Comparison of ENCODE assay signal across 13 mouse cellular contexts in the genomic region with DNA sequence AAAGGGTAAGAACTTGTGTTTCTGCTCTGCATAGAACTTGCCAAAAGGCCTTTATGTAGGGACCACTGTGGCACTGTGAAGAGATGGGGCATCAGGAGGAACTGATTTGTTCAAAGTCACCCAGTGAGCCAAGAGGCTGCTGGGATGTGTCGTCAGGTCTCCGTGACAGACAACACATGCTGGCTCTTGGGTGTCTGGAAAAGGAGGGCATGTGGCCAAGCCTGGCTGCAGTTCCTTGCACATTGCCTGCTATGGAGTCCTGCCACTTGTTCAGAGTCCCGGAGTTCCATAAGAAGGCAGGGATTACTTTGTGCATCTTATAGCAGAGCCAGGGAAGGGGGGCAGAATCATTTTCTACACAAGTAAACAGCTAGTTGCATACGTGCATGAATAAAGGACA. TPM values are rescaled to one million over a fixed set of nuclear protein-coding genes. Genes with fewer than 3 reads are reported as not detected.
DNase-seq lines count a peak whose midpoint lies in the region; ATAC-seq and TF ChIP-seq lines count a peak whose summit lies in the region.
"Had no signal": no experiment of that assay in that cellular context is flagged by ENCODE, and none has a peak within 500 bp of the region (broad histone marks: within the 10 kb centered on the region; RNA-seq: fewer than 3 reads in every experiment).

No protein-coding gene starts in this region.

- H3K9me3 ChIP-seq in kidney, embryonic 15.5 days (replicated peaks): no peaks in the 10 kb centered on the region
- H3K9me3 ChIP-seq: liver, embryonic 13.5 days; midbrain, embryonic 15.5 days had no signal

- H3K4me1 ChIP-seq in kidney, embryonic 15.5 days: no peaks in the 10 kb centered on the region
- H3K4me1 ChIP-seq: liver, embryonic 13.5 days had no signal

- no peaks in the 10 kb centered on the region; the same call in 1 of the 2 replicates for H3K36me3 ChIP-seq in kidney, embryonic 15.5 days
- H3K36me3 ChIP-seq: liver, embryonic 13.5 days; midbrain, embryonic 15.5 days had no signal

- TF ChIP-seq CTCF in left cerebral cortex, adult 2 months (IDR thresholded peaks at IDR 0.05): no peak

- no peak overlapping the region for H3K9ac ChIP-seq in kidney, embryonic 15.5 days
- H3K9ac ChIP-seq: liver, embryonic 13.5 days; midbrain, embryonic 15.5 days had no signal

- H3K4me3 ChIP-seq in left cerebral cortex, adult 2 months: no peak overlapping the region
- H3K4me3 ChIP-seq in kidney, embryonic 15.5 days (replicated peaks): no peak overlapping the region
- H3K4me3 ChIP-seq: layer of hippocampus, adult 2 months; liver, embryonic 13.5 days; midbrain, embryonic 15.5 days had no signal

- H3K27ac ChIP-seq in left cerebral cortex, adult 2 months: no peak overlapping the region
- no peak overlapping the region for H3K27ac ChIP-seq in kidney, embryonic 15.5 days
- H3K27ac ChIP-seq: layer of hippocampus, adult 2 months; liver, embryonic 13.5 days; midbrain, embryonic 15.5 days; stomach, postnatal 0 days had no signal

- WGBS in kidney, embryonic 15.5 days: 76% methylated on average over 4 of the region's 4 CpGs

- no peak for ATAC-seq in kidney, embryonic 15.5 days (replicated peaks; ENCODE audit: low FRiP score)
- ATAC-seq: midbrain, embryonic 15.5 days had no signal

- H3K27me3 ChIP-seq in kidney, embryonic 15.5 days: 0 out of 2 replicates have a peak, but pooled peaks cover 3% of the 10 kb centered on the region
- H3K27me3 ChIP-seq: liver, embryonic 13.5 days; midbrain, embryonic 15.5 days had no signal

- H3K4me2 ChIP-seq in kidney, embryonic 15.5 days: no peak overlapping the region
- H3K4me2 ChIP-seq: liver, embryonic 13.5 days; midbrain, embryonic 15.5 days had no signal

- intact Hi-C loops in left cerebral cortex, postnatal 4 days (cut with DNase I): loop anchor here (5.0 kb wide), 1 partner anchor 125 kb away; a partner anchor contains a TSS
- intact Hi-C loops in left cerebral cortex, adult 2 months (cut with DNase I): loop anchor here (1.0 kb wide), 1 partner anchor 131 kb away; no protein-coding TSS in a partner anchor
- intact Hi-C loops in heart, postnatal 10 days (cut with DNase I): loop anchor here (2.0 kb wide), 1 partner anchor 130 kb away; no protein-coding TSS in a partner anchor

- peak; percentile 43 for DNase-seq in adrenal gland, postnatal 14 days
- DNase-seq in adrenal gland, postnatal 36 days: no peak
- DNase-seq in left cerebral cortex, postnatal 4 days: peak; percentile 88
- no peak for DNase-seq in left cerebral cortex, adult 2 months (ENCODE audit: extremely low spot score in 1 of 2, low spot score in 2 of 2)
- peak; percentile 75 to 86 for DNase-seq in cerebellum, postnatal 25 days
- peak; percentile 87 to 89 for DNase-seq in heart, postnatal 10 days
- DNase-seq in thymus, adult 18-20 months: no peak
- DNase-seq: liver, embryonic 13.5 days had no signal

RNA-seq across cellular contexts. Expression of a gene that starts 11.4 kb away (rescaled TPM):
- total RNA-seq in adrenal gland, postnatal 14 days (2021): 2.7 and 4.7 TPM in 2 replicates
- 1 to 10 TPM; 2.8 to 3.2 TPM for total RNA-seq in adrenal gland, postnatal 36 days (2021)
- total RNA-seq in left cerebral cortex, postnatal 4 days (2021): under 1 TPM; 0.40 to 0.54 TPM
- total RNA-seq in left cerebral cortex, adult 2 months (2021): under 1 TPM in 1 of 2 experiments, not detected in 1; 0.14 TPM
- 10 to 100 TPM; 12.2 to 12.8 TPM for total RNA-seq in heart, postnatal 10 days (2021)
- 13.8 and 14.5 TPM in 2 replicates for polyA plus RNA-seq in kidney, embryonic 15.5 days (2015; fragmentation: Nextera tagmentation; extraction: Ambion mirVana)
- total RNA-seq: MEL had no signal
- polyA plus RNA-seq: liver, embryonic 13.5 days had no signal

RNA-seq across cellular contexts. Expression of a gene that starts 13.9 kb away (rescaled TPM):
- 0.04 TPM in 1 of 2 replicates, not detected in the other for total RNA-seq in adrenal gland, postnatal 14 days (2021)
- total RNA-seq in adrenal gland, postnatal 36 days (2021): 1 to 10 TPM in 1 of 2 experiments, not detected in 1; 2.9 TPM
- under 1 TPM; 0.08 to 0.26 TPM for total RNA-seq in left cerebral cortex, postnatal 4 days (2021)
- under 1 TPM; 0.07 to 0.19 TPM for total RNA-seq in left cerebral cortex, adult 2 months (2021)
- not detected for total RNA-seq in heart, postnatal 10 days (2021)
- polyA plus RNA-seq in kidney, embryonic 15.5 days (2015; fragmentation: Nextera tagmentation; extraction: Ambion mirVana): 0.04 and 0.06 TPM in 2 replicates
- total RNA-seq: MEL had no signal
- polyA plus RNA-seq: liver, embryonic 13.5 days; midbrain, embryonic 15.5 days; stomach, postnatal 0 days had no signal

RNA-seq across cellular contexts. Expression of a gene that starts 47.1 kb away (rescaled TPM):
- 0.45 and 0.93 TPM in 2 replicates for total RNA-seq in adrenal gland, postnatal 14 days (2021)
- 1 to 10 TPM; 1.6 to 1.7 TPM for total RNA-seq in adrenal gland, postnatal 36 days (2021)
- 10 to 100 TPM; 18.2 to 23.1 TPM for total RNA-seq in left cerebral cortex, postnatal 4 days (2021)
- total RNA-seq in left cerebral cortex, adult 2 months (2021): 10 to 100 TPM; 38.6 to 43.8 TPM
- 10 to 100 TPM; 64.1 to 72.6 TPM for total RNA-seq in heart, postnatal 10 days (2021)
- polyA plus RNA-seq in kidney, embryonic 15.5 days (2015; fragmentation: Nextera tagmentation; extraction: Ambion mirVana): 2.2 and 2.3 TPM in 2 replicates
- total RNA-seq: MEL had no signal

Comparison
In these comparisons a context has a peak if more than half of its experiments do, and no peak if none do; other contexts are left out.
1. DNase-seq: peak in adrenal gland, postnatal 14 days (single experiment), left cerebral cortex, postnatal 4 days (single experiment), cerebellum, postnatal 25 days (2 of 2) and heart, postnatal 10 days (2 of 2); none in adrenal gland, postnatal 36 days (0 of 2), left cerebral cortex, adult 2 months (0 of 2) and thymus, adult 18-20 months (0 of 2).